Mouse (Mus musculus) colon, adult 2 months (tissue): ENCODE data around the gene Foxn4. TPM values are rescaled to one million over a fixed set of nuclear protein-coding genes. Genes with fewer than 3 reads are reported as not detected.

Experiments used
- polyA plus RNA-seq: library from polyadenylated mRNA; depleted of rRNA; stranded (reverse); fragments of >200 nt; gene quantifications from 2 replicates; pipeline ENCODE4 v1.2.3, GENCODE M21; 2012; rRNA removed

Foxn4 gene
- not detected in 2 replicates for polyA plus RNA-seq

GRCm38 (mm10) chr5:114273693-114274402 is at the start of gene Foxn4:
Gene Foxn4, minus strand, starts transcription at chr5:114273807.

GRCm38 (mm10) chr5:114288874-114289273 is 15.3 kb upstream of the Foxn4 start, which contains the start of gene Myo1h:
Gene Myo1h, plus strand, starts transcription at chr5:114289166.

Other genes starting within 250 kb of the Foxn4 start
- gene Usp30, start 208.3 kb downstream of the Foxn4 start, polyA plus RNA-seq = 12.8 and 14.4 TPM in 2 replicates
- gene Svop, start 182.2 kb downstream of the Foxn4 start, polyA plus RNA-seq = 0.63 and 0.66 TPM in 2 replicates
- 10.9 and 11.6 TPM in 2 replicates for gene Alkbh2, start 145.6 kb downstream of the Foxn4 start, polyA plus RNA-seq
- 12.5 and 12.7 TPM in 2 replicates for gene Ung, start 143.4 kb downstream of the Foxn4 start, polyA plus RNA-seq
- 11.3 and 13.3 TPM in 2 replicates for gene Acacb, start 127.3 kb downstream of the Foxn4 start, polyA plus RNA-seq
- 0.73 and 0.90 TPM in 2 replicates for gene Myo1h, start 15.4 kb upstream of the Foxn4 start, polyA plus RNA-seq
- gene Kctd10, start 106.7 kb upstream of the Foxn4 start, polyA plus RNA-seq = 136 and 148 TPM in 2 replicates
- 83.3 and 89.1 TPM in 2 replicates for gene Ube3b, start 106.8 kb upstream of the Foxn4 start, polyA plus RNA-seq
- gene Mmab, start 170.3 kb upstream of the Foxn4 start, polyA plus RNA-seq = 13.7 and 15.2 TPM in 2 replicates
- gene Mvk, start 170.5 kb upstream of the Foxn4 start, polyA plus RNA-seq = 59.8 and 69.7 TPM in 2 replicates